Mouse (Mus musculus) MEL (cell line): ENCODE measurements around the gene Zbtb1.

Experiments
- CTCF ChIP-seq, 3 experiments: IDR thresholded peaks in 2 of 3; conservative IDR thresholded peaks in 1 of 3; 2 replicates each; pipeline ENCODE4 v1.5.1; 2011 to 2012; ENCODE audit warnings: low read length in 3 of 3, low read depth in 2 of 3, mild to moderate bottlenecking in 2 of 3, improper control_type of control experiment in 1 of 3, inconsistent platforms in 1 of 3, mixed read lengths in 1 of 3, moderate library complexity in 1 of 3; ENCODE audit not compliant: control insufficient read depth in 1 of 3, insufficient read depth in 1 of 3, poor library complexity in 1 of 3, severe bottlenecking in 1 of 3
- EP300 ChIP-seq, 2 experiments: IDR thresholded peaks; 2 replicates each; pipeline ENCODE4 v1.6.1; 2011; ENCODE audit warnings: improper control_type of control experiment in 2 of 2, low read length in 2 of 2, low read depth in 1 of 2, mild to moderate bottlenecking in 1 of 2
- GABPA ChIP-seq: IDR thresholded peaks from 2 replicates; pipeline ENCODE4 v1.6.1; 2012; ENCODE audit warnings: low read depth, mild to moderate bottlenecking, inconsistent platforms, low read length, improper control_type of control experiment, moderate library complexity
- HCFC1 ChIP-seq: IDR thresholded peaks from 2 replicates; pipeline ENCODE4 v1.6.1; 2012; ENCODE audit warnings: low read depth, mild to moderate bottlenecking, inconsistent platforms, low read length, improper control_type of control experiment, moderate library complexity
- KAT2A ChIP-seq: conservative IDR thresholded peaks from 2 replicates; pipeline ENCODE4 v1.6.1; 2012; ENCODE audit warnings: low read depth, low read length, improper control_type of control experiment, inconsistent platforms
- POLR2A ChIP-seq, 2 experiments: IDR thresholded peaks; 2 replicates each; pipeline ENCODE4 v1.6.1; 2011 to 2012; ENCODE audit warnings: low read length in 2 of 2, mild to moderate bottlenecking in 2 of 2, control low read depth in 1 of 2, improper control_type of control experiment in 1 of 2, low read depth in 1 of 2, moderate library complexity in 1 of 2; ENCODE audit not compliant: control insufficient read depth in 1 of 2, insufficient read depth in 1 of 2, poor library complexity in 1 of 2
- TBP ChIP-seq: IDR thresholded peaks from 2 replicates; pipeline ENCODE4 v1.8.0; 2011; ENCODE audit warnings: low read depth, low read length, improper control_type of control experiment
- USF1 ChIP-seq: IDR thresholded peaks from 2 replicates; pipeline ENCODE4 v1.6.1; 2014; ENCODE audit warnings: low read depth, mild to moderate bottlenecking, inconsistent platforms, low read length, improper control_type of control experiment, moderate library complexity
- ZC3H11A ChIP-seq: IDR thresholded peaks from 2 replicates; pipeline ENCODE4 v1.6.1; 2012; ENCODE audit warnings: low read depth, mild to moderate bottlenecking, inconsistent platforms, low read length, improper control_type of control experiment

DNA sequence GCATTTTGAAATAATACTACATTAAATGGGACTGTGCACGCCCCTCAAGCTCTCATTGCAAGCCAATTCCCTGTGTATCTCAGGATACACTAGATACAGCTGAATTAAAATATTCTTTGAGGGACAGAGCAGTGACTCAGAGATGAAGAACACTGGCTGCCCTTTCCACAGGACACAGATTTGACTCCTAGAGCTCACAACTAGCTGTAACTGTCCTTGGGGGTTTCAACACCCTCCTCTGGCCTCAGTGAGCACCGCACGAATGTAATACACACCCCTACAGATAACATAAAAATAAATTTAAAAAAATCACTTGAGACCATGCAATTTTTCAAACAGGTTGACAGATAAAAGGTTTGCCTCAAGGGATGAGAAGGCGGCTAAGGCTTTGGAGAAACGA, 57.5 kb downstream of the Zbtb1 start:
- TF ChIP-seq GABPA (no peak), USF1 (no peak), POLR2A (IDR thresholded peaks at IDR 0.05; ENCODE audit: control insufficient read depth in 1 of 2, insufficient read depth in 1 of 2, low read depth in 1 of 2, low read length in 2 of 2, poor library complexity in 1 of 2) (no peak), KAT2A (no peak), CTCF (IDR thresholded peaks at IDR 0.05 in 2 of 3, conservative IDR thresholded peaks at IDR 0.05 in 1 of 3; ENCODE audit: control insufficient read depth in 1 of 3, insufficient read depth in 1 of 3, low read depth in 2 of 3, low read length in 3 of 3, poor library complexity in 1 of 3, severe bottlenecking in 1 of 3) (no peak), ZC3H11A (no peak), HCFC1 (no peak), TBP (no peak), EP300 (IDR thresholded peaks at IDR 0.05; ENCODE audit: low read depth in 1 of 2, low read length in 2 of 2) (no peak)
